Mouse (Mus musculus) cortical plate, adult 2 months (tissue): ENCODE results near the gene Grb2. TPM values are rescaled to one million over a fixed set of nuclear protein-coding genes. Genes with fewer than 3 reads are reported as not detected.
A peak's percentile ranks its signal among the peaks of the same experiment; 100 is the strongest.

ENCODE experiments used
- H3K27ac ChIP-seq: fragments of 200-500 bp; 2 replicates; pipeline ENCODE4 v1.5.1; 2012; ENCODE audit warnings: low read length, control low read depth, inconsistent platforms; ENCODE audit not compliant: insufficient read depth
- H3K4me1 ChIP-seq: fragments of 200-500 bp; 2 replicates; pipeline ENCODE4 v1.6.1; 2011; ENCODE audit warnings: low read length; ENCODE audit not compliant: control insufficient read depth, insufficient read depth
- H3K4me3 ChIP-seq: fragments of 200-500 bp; 2 replicates; pipeline ENCODE4 v1.5.1; 2011; ENCODE audit warnings: mild to moderate bottlenecking, low read length, control low read depth; ENCODE audit not compliant: insufficient read depth
- CTCF ChIP-seq: fragments of 200-500 bp; IDR thresholded peaks from 2 replicates; pipeline ENCODE4 v1.5.1; 2011; ENCODE audit warnings: mild to moderate bottlenecking, control low read depth, low read length; ENCODE audit not compliant: insufficient read depth; ENCODE audit errors: extremely low read depth
- POLR2A ChIP-seq: fragments of 200-500 bp; IDR thresholded peaks from 2 replicates; pipeline ENCODE4 v1.6.1; 2011; ENCODE audit warnings: mild to moderate bottlenecking, low read length, control low read depth; ENCODE audit not compliant: insufficient read depth; ENCODE audit errors: extremely low read depth
- polyA plus RNA-seq: library from polyadenylated mRNA; depleted of rRNA; stranded (reverse); fragments of >200 nt; gene quantifications from 2 replicates; pipeline ENCODE4 v1.2.3, GENCODE M21; 2012

The Grb2 gene
- polyA plus RNA-seq, 1 experiment, result 106 TPM

DNA sequence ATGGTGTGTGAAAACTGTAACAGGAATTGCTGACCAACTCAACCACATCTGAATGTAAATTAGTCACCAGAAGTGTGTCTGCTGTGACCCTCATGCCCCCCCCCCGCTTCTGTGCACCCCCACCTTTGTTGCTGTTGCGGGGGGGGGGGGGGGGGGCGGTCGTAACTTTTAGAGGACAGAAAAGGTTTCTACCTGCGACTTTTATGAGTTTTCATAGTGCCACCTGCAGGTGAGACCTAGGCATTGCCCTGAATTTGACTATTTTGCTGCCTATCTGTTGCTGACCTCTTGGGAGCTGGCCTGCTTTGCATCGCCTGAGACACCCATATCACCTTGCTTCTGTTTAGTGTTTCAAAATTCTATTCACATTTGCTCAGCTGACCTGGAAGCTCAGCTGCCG, 6.1 kb upstream of the Grb2 start:
- Histone ChIP-seq H3K4me1 (no peaks in the 10 kb centered on the region), H3K27ac (no peak overlapping the region), H3K4me3 (no peak overlapping the region)
- TF ChIP-seq CTCF (peak; percentile 64), POLR2A (no peak)

GRCm38 (mm10) chr11:115713447-115713846, 5.0 kb upstream of the Grb2 start:
- Histone ChIP-seq H3K4me3 (no peak overlapping the region), H3K4me1 (peaks cover 3% of the 10 kb centered on the region; the same call in 1 of the 2 replicates), H3K27ac (no peak overlapping the region)
- TF ChIP-seq CTCF, result no peak
- no peak for TF ChIP-seq POLR2A

DNA sequence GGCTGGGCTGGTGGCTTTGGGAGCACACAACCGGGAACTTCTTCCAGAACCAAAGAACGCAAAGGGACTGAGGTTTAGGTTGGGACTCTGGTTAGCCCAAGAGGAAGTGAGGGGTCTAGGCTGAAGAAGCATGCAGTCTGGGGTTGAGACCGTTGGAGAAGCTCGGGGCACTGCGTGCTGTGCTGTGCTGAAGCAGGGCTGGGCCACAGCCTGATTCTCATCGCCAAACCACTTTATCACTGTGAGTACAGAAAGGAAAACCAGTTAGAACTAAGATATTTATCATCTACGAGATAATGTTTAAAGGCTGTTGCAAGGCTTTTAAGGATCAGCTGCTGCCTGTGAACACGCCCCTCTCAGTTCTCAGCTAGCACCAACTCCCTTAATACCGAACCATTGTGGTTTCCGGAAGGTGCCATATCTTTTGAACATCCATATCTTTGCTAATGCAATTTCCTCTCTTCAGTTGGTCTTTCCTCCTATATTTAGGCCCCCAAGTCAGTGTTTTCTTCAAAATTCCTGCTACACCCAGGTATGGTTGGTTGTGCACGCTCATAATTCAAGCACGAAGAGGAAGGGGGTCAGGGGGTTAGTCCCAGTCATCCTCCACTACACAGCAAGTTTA, 4.4 kb upstream of the Grb2 start:
- no peak overlapping the region for H3K4me3 ChIP-seq
- TF ChIP-seq CTCF (no peak), POLR2A (no peak)

DNA sequence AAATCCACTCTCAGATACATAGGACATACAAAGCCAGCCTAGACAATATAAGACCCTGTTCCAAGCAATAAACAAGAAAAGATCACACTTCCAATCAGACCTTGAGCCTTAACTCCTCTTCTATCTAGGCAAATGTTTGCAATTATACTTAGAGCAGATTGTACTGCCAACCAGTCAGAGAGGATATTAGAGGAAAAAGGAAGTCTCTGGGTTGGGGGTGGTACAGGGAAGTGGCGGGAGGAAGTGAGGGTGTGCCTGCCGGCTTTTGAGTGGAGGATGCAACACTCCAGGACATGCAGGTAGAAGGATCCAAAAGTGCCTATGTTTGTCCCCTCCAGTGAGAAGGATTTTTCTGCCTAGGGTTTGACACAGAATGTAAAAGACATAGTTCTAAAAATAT, 3.9 kb upstream of the Grb2 start:
- H3K27ac ChIP-seq, result no peak overlapping the region
- TF ChIP-seq CTCF (no peak), POLR2A (no peak)

More for the DNA sequence above, 4.4 kb upstream of the Grb2 start:
- peaks cover 3% of the 10 kb centered on the region; the same call in 1 of the 2 replicates for H3K4me1 ChIP-seq
- no peak overlapping the region for H3K27ac ChIP-seq

GRCm38 (mm10) chr11:115711133-115711532, 2.7 kb upstream of the Grb2 start:
- H3K27ac ChIP-seq, result no peak overlapping the region
- TF ChIP-seq POLR2A, result no peak
- no peak for TF ChIP-seq CTCF
- no peak overlapping the region for H3K4me3 ChIP-seq
- peaks cover 3% of the 10 kb centered on the region; the same call in 1 of the 2 replicates for H3K4me1 ChIP-seq

More for the DNA sequence above, 3.9 kb upstream of the Grb2 start:
- peaks cover 3% of the 10 kb centered on the region; the same call in 1 of the 2 replicates for H3K4me1 ChIP-seq
- H3K4me3 ChIP-seq, result no peak overlapping the region

GRCm38 (mm10) chr11:115709829-115710559, 1.6 kb upstream of the Grb2 start:
- no peak overlapping the region for H3K27ac ChIP-seq
- H3K4me1 ChIP-seq, result peaks cover 3% of the 10 kb centered on the region; the same call in 1 of the 2 replicates
- TF ChIP-seq POLR2A (no peak), CTCF (no peak)
- H3K4me3 ChIP-seq, result no peak overlapping the region; the same call in 1 of the 2 replicates

DNA sequence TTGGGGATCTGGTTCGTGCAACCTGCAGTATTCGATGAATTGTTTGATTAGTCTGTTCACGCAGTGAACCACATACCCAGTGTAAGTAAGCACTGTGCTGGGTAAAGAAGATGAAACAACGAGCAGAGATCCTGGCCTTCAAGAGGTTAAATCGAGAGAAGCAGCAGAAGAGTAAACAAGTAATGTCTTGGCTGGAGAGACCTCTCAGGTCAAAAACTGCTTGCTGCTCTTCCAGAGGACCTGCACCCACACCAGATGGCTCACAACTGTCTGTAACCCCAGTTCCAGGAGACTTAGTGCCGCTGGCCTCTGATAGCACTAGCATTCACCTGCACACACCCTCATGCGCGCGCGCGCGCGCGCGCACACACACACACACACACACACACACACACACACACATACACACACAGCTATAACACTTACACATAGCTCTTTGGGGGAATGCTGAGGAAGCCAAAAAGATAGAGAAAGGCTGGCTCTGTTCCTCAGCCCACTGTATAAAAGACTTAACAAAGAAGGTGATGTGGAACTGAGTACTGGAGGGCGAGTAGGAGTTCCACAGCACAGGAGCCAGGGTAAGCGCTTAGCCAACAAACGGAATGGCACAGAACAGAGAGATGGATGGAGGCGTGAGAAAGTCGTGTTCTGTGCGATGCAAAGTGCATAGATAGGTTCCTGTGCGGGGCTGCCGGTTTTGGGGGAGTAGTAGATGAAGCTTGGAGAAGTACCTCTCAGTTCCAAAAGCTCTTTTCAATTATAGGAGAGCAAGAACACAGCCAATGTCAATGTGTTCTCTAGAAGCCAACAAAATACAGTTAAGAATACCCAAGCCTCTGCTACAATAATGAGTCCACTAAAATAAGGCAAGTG, 795 bp upstream of the Grb2 start:
- H3K4me3 ChIP-seq, result peak overlapping the region; percentile 37
- TF ChIP-seq POLR2A (no peak), CTCF (no peak)
- H3K4me1 ChIP-seq, result peaks cover 3% of the 10 kb centered on the region; the same call in 1 of the 2 replicates
- H3K27ac ChIP-seq, result peak overlapping the region; percentile 67; the same call in 1 of the 2 replicates

GRCm38 (mm10) chr11:115707313-115708208, 836 bp downstream of the Grb2 start:
- Histone ChIP-seq H3K4me3 (peak overlapping the region; percentile 37), H3K4me1 (peaks cover 3% of the 10 kb centered on the region; the same call in 1 of the 2 replicates), H3K27ac (peak overlapping the region; percentile 68)
- TF ChIP-seq CTCF (no peak), POLR2A (no peak)

- Histone ChIP-seq H3K4me1 (peaks cover 3% of the 10 kb centered on the region; the same call in 1 of the 2 replicates), H3K27ac (no peak overlapping the region), H3K4me3 (no peak overlapping the region)
- TF ChIP-seq POLR2A (no peak), CTCF (no peak)
Observed at GRCm38 (mm10) chr11:115706584-115706983, 1.8 kb downstream of the Grb2 start.
